Mouse (Mus musculus) layer of hippocampus, adult 8-10 months (tissue): ENCODE data around the gene Plcg1. TPM values are rescaled to one million over a fixed set of nuclear protein-coding genes. Genes with fewer than 3 reads are reported as not detected.

Experiments
- total RNA-seq, 4 experiments: library from RNA; stranded (reverse); gene quantifications; 2 replicates each; pipeline ENCODE4 v1.2.4; 2022

Gene Plcg1
- total RNA-seq, 4 experiments from 2014 or later: 103 to 107 (median 105) TPM

Other genes starting within 250 kb of the Plcg1 start
- gene Top1, start 85.4 kb upstream of the Plcg1 start, total RNA-seq: 10 to 100 TPM; 66.7 to 86.7 (median 78.4) TPM
- gene Zhx3, start 141.7 kb downstream of the Plcg1 start, total RNA-seq: 100 to 1,000 TPM in 2 of 4 experiments, 10 to 100 TPM in 2; 74.2 to 102 (median 92.4) TPM
- 1 to 10 TPM; 1.1 to 2.6 (median 1.6) TPM for gene Lpin3, start 149.4 kb downstream of the Plcg1 start, total RNA-seq
- gene Emilin3, start 181.0 kb downstream of the Plcg1 start, total RNA-seq: under 1 TPM in 3 of 4 experiments, not detected in 1; 0.12 to 0.20 (median 0.18) TPM